Mouse (Mus musculus) brain, embryonic 14.5 days (tissue): ENCODE data around the gene Dab1.

Experiments used
- CTCF ChIP-seq: fragments of 200-500 bp; IDR thresholded peaks from 2 replicates; pipeline ENCODE4 v1.5.1; 2012; ENCODE audit warnings: inconsistent platforms, mild to moderate bottlenecking, moderate library complexity, borderline replicate concordance; ENCODE audit not compliant: insufficient read depth, insufficient read length; ENCODE audit errors: extremely low read depth
- POLR2A ChIP-seq: fragments of 200-500 bp; IDR thresholded peaks from 2 replicates; pipeline ENCODE4 v1.6.1; 2012; ENCODE audit warnings: mild to moderate bottlenecking, inconsistent platforms, borderline replicate concordance; ENCODE audit not compliant: poor library complexity, insufficient read depth, insufficient read length, severe bottlenecking; ENCODE audit errors: extremely low read depth

DNA sequence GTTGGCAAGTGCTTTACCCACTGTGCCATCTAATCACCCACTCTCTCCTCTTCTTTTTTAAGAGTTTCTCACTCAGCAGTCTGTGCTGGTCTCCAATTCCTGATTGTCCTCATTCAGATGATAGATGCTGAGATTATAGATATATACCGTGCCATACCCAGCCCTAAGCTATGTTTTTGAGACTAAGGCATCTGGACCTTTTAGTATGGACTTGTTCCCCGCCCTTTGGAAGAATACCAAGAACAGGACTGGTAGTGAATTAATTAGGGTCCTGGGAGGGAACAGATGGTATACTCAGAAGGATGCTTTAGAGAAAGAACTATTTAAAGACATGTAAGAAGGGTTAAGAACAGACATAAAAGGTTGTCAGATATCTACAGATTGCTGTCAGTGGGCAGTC lies 268.9 kb downstream of the Dab1 start:
- no peak for TF ChIP-seq CTCF
- TF ChIP-seq POLR2A, result no peak
